Mouse (Mus musculus) stomach, embryonic 14.5 days (tissue): Measurements from ENCODE around the gene Bcl11b. TPM values are rescaled to one million over a fixed set of nuclear protein-coding genes. Genes with fewer than 3 reads are reported as not detected.

Source experiments
- ATAC-seq: fragments of 200-750 bp; cut with Nextera tagmentation; 2 replicates; pipeline ENCODE4 v1.8.0; 2017; ENCODE audit warnings: low read depth, moderate TSS enrichment; ENCODE audit not compliant: insufficient number of reproducible peaks, insufficient read depth, low FRiP score
- H3K27ac ChIP-seq: fragments of 300-500 bp; sonication (generic); 2 replicates; pipeline ENCODE4 v1.5.1; 2014; ENCODE audit warnings: mild to moderate bottlenecking, low read length, moderate library complexity, mixed read lengths
- H3K27me3 ChIP-seq: fragments of 300-500 bp; sonication (generic); 2 replicates; pipeline ENCODE4 v1.6.1; 2014; ENCODE audit warnings: low read length, control low read depth, mixed read lengths; ENCODE audit not compliant: control insufficient read depth, insufficient read depth
- H3K36me3 ChIP-seq: fragments of 300-500 bp; sonication (generic); 2 replicates; pipeline ENCODE4 v1.6.1; 2014; ENCODE audit warnings: mild to moderate bottlenecking, control low read depth, low read length, moderate library complexity, mixed read lengths; ENCODE audit not compliant: control insufficient read depth, insufficient read depth
- H3K4me1 ChIP-seq: fragments of 300-500 bp; sonication (generic); 2 replicates; pipeline ENCODE4 v1.6.1; 2014; ENCODE audit warnings: low read length, control low read depth, mixed read lengths; ENCODE audit not compliant: control insufficient read depth, insufficient read depth
- H3K4me2 ChIP-seq: fragments of 300-500 bp; sonication (generic); replicated peaks from 2 replicates; pipeline ENCODE4 v1.6.1; 2014; ENCODE audit warnings: low read depth, low read length, control low read depth
- H3K4me3 ChIP-seq: fragments of 300-500 bp; sonication (generic); 2 replicates; pipeline ENCODE4 v1.5.1; 2014; ENCODE audit warnings: low read depth, low read length, control low read depth
- H3K9ac ChIP-seq: fragments of 300-500 bp; sonication (generic); replicated peaks from 2 replicates; pipeline ENCODE4 v1.6.1; 2014; ENCODE audit warnings: low read depth, mild to moderate bottlenecking, control low read depth, low read length, moderate library complexity, mixed read lengths
- H3K9me3 ChIP-seq: fragments of 300-500 bp; sonication (generic); 2 replicates; pipeline ENCODE4 v1.6.1; 2016; ENCODE audit warnings: low read depth, low read length, control low read depth; ENCODE audit not compliant: control insufficient read depth
- WGBS: fragments of 180-500 bp; shearing (Covaris S2); extraction: QIAGEN DNeasy Blood & Tissue Kit; methylation state at CpG from one replicate; pipeline ENCODE4 v1.1.7; 2014; 5-methylcytosine and 5-hydroxymethylcytosine counted together
- polyA plus RNA-seq: library from polyadenylated mRNA; unstranded; fragments of >200 nt; fragmentation: Nextera tagmentation; extraction: Ambion mirVana; gene quantifications from 2 replicates; pipeline ENCODE4 v1.2.1, GENCODE M21; 2014

Gene Bcl11b
- polyA plus RNA-seq, 1 experiment from 2014 or later = 6.0 TPM

- no peaks in the 10 kb centered on the region for H3K27me3 ChIP-seq
- ATAC-seq = no peak
- no peak overlapping the region for H3K9ac ChIP-seq
- no peak overlapping the region for H3K4me2 ChIP-seq
- peaks cover 13% of the 10 kb centered on the region; the same call in 1 of the 2 replicates for H3K4me1 ChIP-seq
- H3K36me3 ChIP-seq = no peaks in the 10 kb centered on the region
- H3K4me3 ChIP-seq = no peak overlapping the region
- 61% methylated on average over 6 of the region's 6 CpGs for WGBS
- no peak overlapping the region for H3K27ac ChIP-seq
- H3K9me3 ChIP-seq = no peaks in the 10 kb centered on the region
These were observed 118.9 kb downstream of the Bcl11b start for GRCm38 (mm10) chr12:107884330-107885065.

- Histone ChIP-seq H3K4me3 (no peak overlapping the region), H3K27me3 (no peaks in the 10 kb centered on the region), H3K4me1 (no peaks in the 10 kb centered on the region), H3K27ac (no peak overlapping the region), H3K36me3 (no peaks in the 10 kb centered on the region), H3K9ac (no peak overlapping the region), H3K9me3 (peaks cover 4% of the 10 kb centered on the region; the same call in 1 of the 2 replicates), H3K4me2 (no peak overlapping the region)
- ATAC-seq = no peak
- 80% methylated on average over 9 of the region's 9 CpGs for WGBS
These were observed 121.7 kb downstream of the Bcl11b start for GRCm38 (mm10) chr12:107881726-107882125.

DNA sequence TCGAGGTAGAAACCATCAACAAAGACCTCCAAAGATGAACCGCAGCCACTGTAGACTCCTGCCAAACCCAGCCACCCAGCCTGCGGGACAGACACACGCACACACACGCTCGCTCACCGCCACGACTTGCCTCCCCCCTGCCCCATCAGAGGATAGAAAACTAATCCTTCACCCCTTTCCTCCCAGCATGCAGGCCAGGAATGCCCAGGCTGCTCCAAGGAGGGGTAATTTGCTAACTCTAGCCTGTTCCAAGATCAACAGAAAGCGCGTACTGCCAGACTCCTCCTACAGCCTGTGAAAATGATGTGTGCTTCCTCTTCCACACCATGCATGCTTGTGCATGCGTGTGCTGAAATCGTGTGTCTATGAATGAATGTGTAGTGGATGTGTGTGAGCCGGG, 122.7 kb downstream of the Bcl11b start:
- no peak for ATAC-seq
- H3K9ac ChIP-seq = no peak overlapping the region
- H3K4me1 ChIP-seq = no peaks in the 10 kb centered on the region
- H3K4me2 ChIP-seq = no peak overlapping the region
- H3K36me3 ChIP-seq = no peaks in the 10 kb centered on the region
- peaks cover 4% of the 10 kb centered on the region; the same call in 1 of the 2 replicates for H3K9me3 ChIP-seq
- WGBS = 66% methylated on average over 13 of the region's 13 CpGs
- H3K4me3 ChIP-seq = no peak overlapping the region
- no peak overlapping the region for H3K27ac ChIP-seq
- H3K27me3 ChIP-seq = no peaks in the 10 kb centered on the region

GRCm38 (mm10) chr12:107879114-107879777, 124.2 kb downstream of the Bcl11b start:
- peaks cover 4% of the 10 kb centered on the region; the same call in 1 of the 2 replicates for H3K9me3 ChIP-seq
- no peak for ATAC-seq
- H3K4me2 ChIP-seq = no peak overlapping the region
- H3K27ac ChIP-seq = no peak overlapping the region
- no peaks in the 10 kb centered on the region for H3K36me3 ChIP-seq
- H3K4me3 ChIP-seq = no peak overlapping the region
- H3K9ac ChIP-seq = no peak overlapping the region
- 79% methylated on average over 16 of the region's 16 CpGs for WGBS
- no peaks in the 10 kb centered on the region for H3K27me3 ChIP-seq
- H3K4me1 ChIP-seq = no peaks in the 10 kb centered on the region

GRCm38 (mm10) chr12:107876237-107876636, 127.2 kb downstream of the Bcl11b start:
- WGBS = 68% methylated on average over 9 of the region's 9 CpGs

GRCm38 (mm10) chr12:107874467-107875142, 128.8 kb downstream of the Bcl11b start:
- Histone ChIP-seq H3K27ac (no peak overlapping the region), H3K27me3 (no peaks in the 10 kb centered on the region), H3K4me3 (no peak overlapping the region), H3K4me1 (no peaks in the 10 kb centered on the region), H3K4me2 (no peak overlapping the region), H3K9ac (no peak overlapping the region), H3K36me3 (no peaks in the 10 kb centered on the region), H3K9me3 (peaks cover 4% of the 10 kb centered on the region; the same call in 1 of the 2 replicates)
- 90% methylated on average over 27 of the region's 27 CpGs for WGBS
- ATAC-seq = no peak

More at GRCm38 (mm10) chr12:107876237-107876636, 127.2 kb downstream of the Bcl11b start:
- Histone ChIP-seq H3K27me3 (no peaks in the 10 kb centered on the region), H3K27ac (no peak overlapping the region), H3K4me1 (no peaks in the 10 kb centered on the region), H3K9ac (no peak overlapping the region), H3K9me3 (peaks cover 4% of the 10 kb centered on the region; the same call in 1 of the 2 replicates), H3K36me3 (no peaks in the 10 kb centered on the region), H3K4me2 (no peak overlapping the region), H3K4me3 (no peak overlapping the region)
- ATAC-seq = no peak

DNA sequence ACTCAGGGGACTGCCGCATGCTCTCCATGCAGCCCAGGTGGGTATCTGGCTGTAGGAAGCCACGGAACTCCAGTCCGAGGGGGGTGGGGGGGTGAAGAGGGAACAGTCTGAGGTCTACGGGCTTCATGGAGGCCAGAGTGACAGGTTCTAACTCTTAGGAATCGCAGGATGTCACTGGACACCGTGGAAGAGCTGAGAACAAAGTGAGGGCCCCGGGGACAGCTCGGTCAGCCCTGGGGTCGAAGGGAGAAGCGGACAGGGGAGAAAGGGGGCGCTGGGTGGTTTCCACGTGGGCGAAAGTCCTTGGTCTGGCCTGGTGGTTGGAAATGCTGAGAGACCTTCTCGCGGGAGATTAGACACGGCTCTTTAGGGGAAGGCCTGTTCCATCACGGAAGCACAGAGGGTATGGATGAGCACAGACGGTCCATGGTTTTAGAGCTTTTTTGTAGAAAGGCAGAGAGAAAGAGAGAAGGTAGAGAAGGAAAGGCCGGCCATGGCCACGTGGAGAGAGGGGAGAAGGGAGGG, 133.8 kb downstream of the Bcl11b start:
- WGBS = 85% methylated on average over 20 of the region's 20 CpGs
- no peak for ATAC-seq

GRCm38 (mm10) chr12:107868291-107868690, 135.1 kb downstream of the Bcl11b start:
- H3K36me3 ChIP-seq = no peaks in the 10 kb centered on the region
- no peaks in the 10 kb centered on the region for H3K9me3 ChIP-seq
- no peak overlapping the region for H3K4me2 ChIP-seq
- no peak overlapping the region for H3K9ac ChIP-seq
- ATAC-seq = no peak
- H3K27ac ChIP-seq = no peak overlapping the region
- 85% methylated on average over 2 of the region's 2 CpGs for WGBS
- no peak overlapping the region for H3K4me3 ChIP-seq
- H3K4me1 ChIP-seq = no peaks in the 10 kb centered on the region
- H3K27me3 ChIP-seq = no peaks in the 10 kb centered on the region

More for the DNA sequence above, 133.8 kb downstream of the Bcl11b start:
- no peaks in the 10 kb centered on the region for H3K9me3 ChIP-seq
- no peaks in the 10 kb centered on the region for H3K4me1 ChIP-seq
- H3K27ac ChIP-seq = no peak overlapping the region
- no peak overlapping the region for H3K4me3 ChIP-seq
- H3K36me3 ChIP-seq = no peaks in the 10 kb centered on the region
- H3K9ac ChIP-seq = no peak overlapping the region
- no peak overlapping the region for H3K4me2 ChIP-seq
- no peaks in the 10 kb centered on the region for H3K27me3 ChIP-seq
